Mouse (Mus musculus): ENCODE results near the gene Gsg1.

DNA sequence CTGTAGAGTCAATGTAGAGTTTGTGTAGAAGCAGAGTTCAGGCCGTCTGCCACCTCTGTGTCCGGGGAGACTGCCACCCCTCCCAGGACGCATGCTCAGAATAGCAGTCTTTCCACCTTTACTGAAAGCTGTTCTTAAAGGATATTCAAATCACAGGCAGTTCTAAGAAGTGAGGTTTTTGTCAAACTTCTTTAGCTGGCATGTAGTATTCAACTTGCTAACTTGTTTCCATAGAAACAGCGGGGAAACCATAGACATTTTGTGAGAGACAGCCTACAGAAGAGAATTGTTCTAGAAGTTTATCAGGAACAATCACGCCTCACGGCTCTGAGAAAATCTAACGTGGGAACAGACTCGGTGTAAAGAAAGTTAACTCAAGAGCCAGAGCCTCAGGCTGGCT is 47.2 kb downstream of the Gsg1 start:
- TF ChIP-seq ZMIZ1 (IDR thresholded peaks at IDR 0.05; ENCODE audit: low read depth, low read length) (no peak), EP300 (IDR thresholded peaks at IDR 0.05; ENCODE audit: low read depth in 1 of 2, low read length in 2 of 2) (no peak), USF1 (IDR thresholded peaks at IDR 0.05; ENCODE audit: low read depth, low read length) (no peak), GATA1 (IDR thresholded peaks at IDR 0.05; ENCODE audit: low read depth, low read length) (no peak), E2F4 (IDR thresholded peaks at IDR 0.05; ENCODE audit: borderline replicate concordance, low read depth, low read length) (no peak), CTCF (IDR thresholded peaks at IDR 0.05 in 2 of 3, conservative IDR thresholded peaks at IDR 0.05 in 1 of 3; ENCODE audit: control insufficient read depth in 1 of 3, insufficient read depth in 1 of 3, low read depth in 2 of 3, low read length in 3 of 3, poor library complexity in 1 of 3, severe bottlenecking in 1 of 3) (no peak), MYC (IDR thresholded peaks at IDR 0.05; ENCODE audit: low read depth, low read length) (no peak), POLR2A (IDR thresholded peaks at IDR 0.05; ENCODE audit: control insufficient read depth in 1 of 2, insufficient read depth in 1 of 2, low read depth in 1 of 2, low read length in 2 of 2, poor library complexity in 1 of 2) (no peak), KAT2A (conservative IDR thresholded peaks at IDR 0.05; ENCODE audit: low read depth, low read length) (no peak), HCFC1 (IDR thresholded peaks at IDR 0.05; ENCODE audit: low read depth, low read length) (no peak), MAX (IDR thresholded peaks at IDR 0.05; ENCODE audit: low read length) (no peak), ETS1 (IDR thresholded peaks at IDR 0.05; ENCODE audit: low read depth, low read length) (no peak)

Measured in MEL (cell line).